14 mouse cellular contexts compared by ENCODE assay signal in the genomic region with DNA sequence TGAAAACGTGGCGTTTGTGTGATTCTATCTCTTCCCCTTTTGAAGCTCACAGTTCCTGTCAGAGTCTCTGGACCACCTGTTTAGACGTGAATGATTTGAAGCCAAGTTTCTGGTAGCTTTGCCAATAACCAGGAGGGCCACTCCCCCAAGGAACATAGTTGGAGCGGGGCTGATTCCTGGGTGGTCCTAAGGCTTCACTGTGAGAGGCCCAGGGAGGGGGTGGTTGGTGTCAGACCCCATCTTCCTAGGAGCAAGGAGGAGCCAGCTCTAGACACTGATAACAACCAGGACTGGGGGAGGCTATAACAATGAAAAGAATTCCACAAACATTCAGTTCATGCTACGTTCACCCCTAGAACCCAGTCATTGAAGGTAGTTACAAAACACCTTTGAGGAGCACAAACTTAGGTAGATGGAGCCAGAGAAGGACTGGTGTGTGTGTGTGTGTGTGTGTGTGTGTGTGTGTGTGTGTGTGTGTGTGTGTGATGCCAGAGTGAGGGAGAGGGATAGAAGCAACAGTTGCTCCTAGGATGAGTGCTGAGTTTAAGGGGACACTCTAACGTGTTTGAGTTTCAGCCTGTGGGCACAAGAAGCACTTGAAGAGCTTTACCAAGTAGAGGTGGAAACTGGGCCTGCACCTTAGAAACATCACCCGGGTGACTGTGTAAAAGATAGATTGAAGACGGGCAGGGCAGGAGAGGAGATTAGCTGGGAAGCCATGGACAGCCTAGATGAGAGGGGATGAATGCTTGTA.
"Had no signal": no experiment of that assay in that cellular context is flagged by ENCODE, and none has a peak within 500 bp of the region (broad histone marks: within the 10 kb centered on the region; RNA-seq: fewer than 3 reads in every experiment).

No protein-coding gene starts in this region.

- H3K9ac ChIP-seq: limb, embryonic 12.5 days; liver, embryonic 13.5 days; liver, postnatal 0 days; midbrain, embryonic 15.5 days; neural tube, embryonic 12.5 days had no signal

- H3K36me3 ChIP-seq: limb, embryonic 12.5 days; liver, embryonic 13.5 days; midbrain, embryonic 15.5 days; neural tube, embryonic 12.5 days had no signal

- H3K9me3 ChIP-seq: limb, embryonic 12.5 days; liver, embryonic 13.5 days; megakaryocyte, embryonic 14.5 days; midbrain, embryonic 15.5 days; neural tube, embryonic 12.5 days had no signal

- H3K4me2 ChIP-seq: limb, embryonic 12.5 days; liver, embryonic 13.5 days; midbrain, embryonic 11.5 days; midbrain, embryonic 15.5 days; neural tube, embryonic 12.5 days had no signal

- DNase-seq: kidney, adult 2 months; kidney, postnatal 25 days; liver; liver, embryonic 13.5 days; liver, postnatal 0 days; thymus, adult 18-20 months; thymus, postnatal 14 days had no signal

- H3K4me1 ChIP-seq: megakaryocyte, embryonic 14.5 days; midbrain, embryonic 15.5 days; neural tube, embryonic 12.5 days had no signal

- H3K4me3 ChIP-seq: left cerebral cortex, adult 2 months; limb, embryonic 12.5 days; liver, embryonic 13.5 days; megakaryocyte, embryonic 14.5 days; midbrain, embryonic 15.5 days; neural tube, embryonic 12.5 days had no signal

- ATAC-seq: liver, postnatal 0 days; midbrain, embryonic 15.5 days had no signal

- H3K27me3 ChIP-seq: liver, embryonic 13.5 days; midbrain, embryonic 15.5 days; neural tube, embryonic 12.5 days had no signal

- H3K27ac ChIP-seq: left cerebral cortex, adult 2 months; limb, embryonic 12.5 days; liver, embryonic 13.5 days; macrophage; midbrain, embryonic 15.5 days; neural tube, embryonic 12.5 days had no signal
